Mouse (Mus musculus) ES-Bruce4 (cell line): ENCODE results near the gene Thap8.

Experiments used
- CTCF ChIP-seq: IDR thresholded peaks from one replicate; pipeline ENCODE4 v1.8.1; 2011; ENCODE audit warnings: low read depth, low read length
- EP300 ChIP-seq: IDR thresholded peaks from 2 replicates; pipeline ENCODE4 v1.6.1; 2011; ENCODE audit warnings: low read depth, low read length; ENCODE audit not compliant: insufficient read depth

DNA sequence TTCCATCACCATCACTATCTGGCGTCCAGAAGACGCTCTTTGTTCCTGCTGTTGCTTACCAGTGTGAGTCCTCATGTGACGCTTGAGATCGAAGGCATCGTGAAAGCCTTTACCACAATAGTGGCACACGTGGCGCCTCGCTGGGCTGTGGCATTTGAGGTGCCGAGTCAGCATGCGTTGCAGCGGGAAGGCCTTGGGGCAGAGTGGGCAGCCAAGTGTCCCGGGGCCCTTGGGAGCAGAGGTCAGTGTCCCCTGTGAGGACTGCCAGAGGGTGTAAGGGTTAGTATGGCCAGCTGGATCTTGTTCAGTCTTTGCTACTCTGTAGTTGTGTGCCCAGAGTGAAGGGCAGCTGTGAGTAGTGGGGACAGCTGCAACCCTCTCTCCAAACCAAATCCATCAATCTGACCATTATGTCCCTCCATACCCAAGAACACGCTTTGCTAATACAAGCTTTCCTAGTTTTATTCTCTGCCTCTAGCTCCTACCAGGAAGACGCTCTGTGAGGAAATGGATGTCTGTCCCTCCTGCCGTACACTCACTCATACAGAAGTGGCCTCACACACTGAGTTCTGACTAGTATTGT, 45.5 kb upstream of the Thap8 start:
- no peak for TF ChIP-seq CTCF
- TF ChIP-seq EP300, result no peak
